Mouse (Mus musculus): ENCODE data around the gene Gm26741.

The Gm26741 gene

GRCm38 (mm10) chr10:52389438-52389837 lies 30.9 kb downstream of the Gm26741 start:
- no peak for DNase-seq (ENCODE audit: low spot score)

- DNase-seq (ENCODE audit: low spot score), result no peak
Observed at GRCm38 (mm10) chr10:52391208-52391607, 32.6 kb downstream of the Gm26741 start.

- DNase-seq (ENCODE audit: low spot score), result no peak
Observed at GRCm38 (mm10) chr10:52396647-52397046, 38.1 kb downstream of the Gm26741 start.

GRCm38 (mm10) chr10:52398715-52399114 lies 40.1 kb downstream of the Gm26741 start:
- no peak for DNase-seq (ENCODE audit: low spot score)

- DNase-seq (ENCODE audit: low spot score), result no peak
Observed at GRCm38 (mm10) chr10:52399722-52400121, 41.2 kb downstream of the Gm26741 start.

GRCm38 (mm10) chr10:52405160-52405559 lies 46.6 kb downstream of the Gm26741 start:
- DNase-seq (ENCODE audit: low spot score), result no peak

- no peak for DNase-seq (ENCODE audit: low spot score)
Observed at GRCm38 (mm10) chr10:52407526-52407925, 49.0 kb downstream of the Gm26741 start.

All from layer of hippocampus, adult 11-12 months (tissue).